Mouse (Mus musculus) E14TG2a.4 (cell line): ENCODE data around the gene Habp2.
A peak's percentile ranks its signal among the peaks of the same experiment; 100 is the strongest.

Experiments used
- H3K27me3 ChIP-seq: 2 replicates; pipeline ENCODE4 v1.6.1; 2014; ENCODE audit warnings: low read length, control low read depth; ENCODE audit not compliant: insufficient read depth
- H3K36me3 ChIP-seq: 2 replicates; pipeline ENCODE4 v1.6.1; 2014; ENCODE audit warnings: low read length, control low read depth; ENCODE audit not compliant: insufficient read depth
- H3K4me1 ChIP-seq: replicated peaks from 2 replicates; pipeline ENCODE4 v1.6.1; 2014; ENCODE audit warnings: low read depth, low read length, control low read depth
- H3K4me3 ChIP-seq: replicated peaks from 2 replicates; pipeline ENCODE4 v1.5.1; 2014; ENCODE audit warnings: mild to moderate bottlenecking, low read length
- H3K9me3 ChIP-seq: 2 replicates; pipeline ENCODE4 v1.6.1; 2014; ENCODE audit warnings: low read length, control low read depth
- CTCF ChIP-seq: conservative IDR thresholded peaks from 2 replicates; pipeline ENCODE4 v1.5.1; 2014; ENCODE audit warnings: low read length
- NANOG ChIP-seq: IDR thresholded peaks from 2 replicates; pipeline ENCODE4 v1.6.1; 2014; ENCODE audit warnings: borderline replicate concordance, low read length, mixed read lengths
- POU5F1 ChIP-seq: IDR thresholded peaks from 2 replicates; pipeline ENCODE4 v1.6.1; 2014; ENCODE audit warnings: low read length, borderline replicate concordance

The Habp2 gene

GRCm38 (mm10) chr19:56263696-56264095 lies 23.2 kb upstream of the Habp2 start:
- Histone ChIP-seq H3K4me3 (no peak overlapping the region), H3K36me3 (no peaks in the 10 kb centered on the region), H3K4me1 (peaks cover 8% of the 10 kb centered on the region), H3K9me3 (peaks cover 15% of the 10 kb centered on the region), H3K27me3 (peaks cover 10% of the 10 kb centered on the region; the same call in 1 of the 2 replicates)
- TF ChIP-seq NANOG (no peak), CTCF (no peak), POU5F1 (no peak)

DNA sequence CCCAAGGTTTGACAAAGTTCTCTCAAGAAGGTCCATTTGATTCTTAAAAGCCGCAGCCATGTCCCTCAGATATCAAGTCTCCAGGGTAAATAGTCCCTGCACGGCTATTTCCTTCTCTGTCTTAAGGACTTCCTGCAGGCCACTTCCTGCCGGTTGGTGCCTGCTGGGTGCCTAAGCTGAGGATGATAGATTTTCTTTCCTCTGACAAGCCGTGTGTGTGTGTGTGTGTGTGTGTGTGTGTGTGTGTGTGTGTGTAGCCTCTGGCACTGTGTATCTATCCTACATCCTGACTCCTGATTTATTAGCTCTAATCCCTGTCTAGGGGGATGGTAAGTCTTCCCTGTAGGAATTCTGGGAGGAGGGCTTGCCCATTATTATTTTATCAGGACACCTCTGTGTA lies 22.8 kb upstream of the Habp2 start:
- Histone ChIP-seq H3K4me1 (peaks cover 8% of the 10 kb centered on the region), H3K36me3 (no peaks in the 10 kb centered on the region), H3K9me3 (peaks cover 16% of the 10 kb centered on the region), H3K4me3 (no peak overlapping the region), H3K27me3 (peaks cover 10% of the 10 kb centered on the region; the same call in 1 of the 2 replicates)
- TF ChIP-seq POU5F1 (no peak), CTCF (no peak), NANOG (no peak)

DNA sequence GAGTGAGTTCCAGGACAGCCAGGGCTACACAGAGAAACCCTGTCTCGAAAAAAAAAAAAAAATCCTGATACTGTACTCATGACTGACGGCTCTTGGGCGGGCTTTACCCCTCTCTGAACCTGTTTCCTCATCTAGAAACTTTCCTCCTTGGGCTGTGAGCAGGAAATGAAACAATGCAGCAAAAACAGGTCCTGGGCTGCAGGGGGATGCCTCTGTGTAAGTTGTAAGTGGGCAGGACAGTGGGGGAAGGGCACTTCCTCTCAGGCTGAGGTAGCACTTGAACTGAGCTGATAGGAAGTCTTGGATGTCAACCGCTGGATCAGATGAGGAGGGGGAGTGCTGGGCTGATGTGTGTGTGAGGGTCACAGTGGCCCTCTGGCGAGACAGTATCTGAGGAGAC lies 21.8 kb upstream of the Habp2 start:
- H3K27me3 ChIP-seq, result peaks cover 8% of the 10 kb centered on the region; the same call in 1 of the 2 replicates
- H3K9me3 ChIP-seq, result peaks cover 16% of the 10 kb centered on the region
- H3K4me1 ChIP-seq, result peaks cover 8% of the 10 kb centered on the region
- H3K4me3 ChIP-seq, result no peak overlapping the region
- TF ChIP-seq POU5F1 (no peak), CTCF (no peak), NANOG (no peak)
- no peaks in the 10 kb centered on the region for H3K36me3 ChIP-seq

- no peaks in the 10 kb centered on the region for H3K36me3 ChIP-seq
- H3K4me1 ChIP-seq, result no peaks in the 10 kb centered on the region
- H3K9me3 ChIP-seq, result peaks cover 16% of the 10 kb centered on the region
- TF ChIP-seq NANOG (no peak), POU5F1 (no peak), CTCF (no peak)
- peaks cover 3% of the 10 kb centered on the region; the same call in 1 of the 2 replicates for H3K27me3 ChIP-seq
- H3K4me3 ChIP-seq, result no peak overlapping the region
Observed at GRCm38 (mm10) chr19:56272081-56272480, 14.9 kb upstream of the Habp2 start.

GRCm38 (mm10) chr19:56277140-56277804 lies 9.7 kb upstream of the Habp2 start:
- TF ChIP-seq NANOG (no peak), CTCF (peak; percentile 52)
- no peaks in the 10 kb centered on the region for H3K9me3 ChIP-seq
- no peaks in the 10 kb centered on the region for H3K4me1 ChIP-seq
- H3K27me3 ChIP-seq, result peaks cover 8% of the 10 kb centered on the region; the same call in 1 of the 2 replicates
- H3K36me3 ChIP-seq, result no peaks in the 10 kb centered on the region
- no peak overlapping the region for H3K4me3 ChIP-seq

- H3K4me3 ChIP-seq, result no peak overlapping the region
- peaks cover 12% of the 10 kb centered on the region; the same call in 1 of the 2 replicates for H3K27me3 ChIP-seq
- no peaks in the 10 kb centered on the region for H3K36me3 ChIP-seq
- no peaks in the 10 kb centered on the region for H3K9me3 ChIP-seq
- no peaks in the 10 kb centered on the region for H3K4me1 ChIP-seq
- TF ChIP-seq POU5F1 (no peak), NANOG (no peak), CTCF (no peak)
Observed at GRCm38 (mm10) chr19:56277951-56278350, 9.0 kb upstream of the Habp2 start.

GRCm38 (mm10) chr19:56278366-56278765 lies 8.6 kb upstream of the Habp2 start:
- Histone ChIP-seq H3K9me3 (no peaks in the 10 kb centered on the region), H3K4me3 (no peak overlapping the region), H3K36me3 (no peaks in the 10 kb centered on the region), H3K27me3 (peaks cover 12% of the 10 kb centered on the region; the same call in 1 of the 2 replicates), H3K4me1 (no peaks in the 10 kb centered on the region)
- no peak for TF ChIP-seq POU5F1
- no peak for TF ChIP-seq NANOG
- TF ChIP-seq CTCF, result no peak

- TF ChIP-seq CTCF (no peak), POU5F1 (no peak), NANOG (no peak)
- H3K4me3 ChIP-seq, result no peak overlapping the region
- no peaks in the 10 kb centered on the region for H3K9me3 ChIP-seq
- 0 out of 2 replicates have a peak, but pooled peaks cover 3% of the 10 kb centered on the region for H3K4me1 ChIP-seq
- H3K36me3 ChIP-seq, result no peaks in the 10 kb centered on the region
- peaks cover 12% of the 10 kb centered on the region for H3K27me3 ChIP-seq
Observed at GRCm38 (mm10) chr19:56285222-56285621, 1.7 kb upstream of the Habp2 start.
